Mouse (Mus musculus) embryonic facial prominence, embryonic 13.5 days (tissue): ENCODE data around the gene Iqcd. TPM values are rescaled to one million over a fixed set of nuclear protein-coding genes. Genes with fewer than 3 reads are reported as not detected.
A peak's percentile ranks its signal among the peaks of the same experiment; 100 is the strongest.

ENCODE experiments used
- ATAC-seq: fragments of 200-750 bp; cut with Nextera tagmentation; 2 replicates; pipeline ENCODE4 v1.8.0; 2017; ENCODE audit warnings: low read depth; ENCODE audit not compliant: insufficient number of reproducible peaks, insufficient read depth, low FRiP score, low TSS enrichment
- H3K27ac ChIP-seq: fragments of 300-500 bp; sonication (generic); 2 replicates; pipeline ENCODE4 v1.5.1; 2015; ENCODE audit warnings: moderate library complexity, mild to moderate bottlenecking, inconsistent platforms
- H3K27me3 ChIP-seq: fragments of 300-500 bp; sonication (generic); 2 replicates; pipeline ENCODE4 v1.6.1; 2015; ENCODE audit warnings: mild to moderate bottlenecking, inconsistent platforms
- H3K36me3 ChIP-seq: fragments of 300-500 bp; sonication (generic); 2 replicates; pipeline ENCODE4 v1.6.1; 2015; ENCODE audit warnings: mild to moderate bottlenecking, inconsistent platforms
- H3K4me1 ChIP-seq: fragments of 300-500 bp; sonication (generic); 2 replicates; pipeline ENCODE4 v1.6.1; 2015; ENCODE audit warnings: inconsistent platforms
- H3K4me2 ChIP-seq: fragments of 300-500 bp; sonication (generic); 2 replicates; pipeline ENCODE4 v1.6.1; 2015; ENCODE audit warnings: moderate library complexity, mild to moderate bottlenecking, inconsistent platforms
- H3K4me3 ChIP-seq: fragments of 300-500 bp; sonication (generic); 2 replicates; pipeline ENCODE4 v1.5.1; 2015; ENCODE audit warnings: mild to moderate bottlenecking, inconsistent platforms
- H3K9ac ChIP-seq: fragments of 300-500 bp; sonication (generic); 2 replicates; pipeline ENCODE4 v1.6.1; 2015; ENCODE audit warnings: mild to moderate bottlenecking, inconsistent platforms
- H3K9me3 ChIP-seq: fragments of 300-500 bp; sonication (generic); 2 replicates; pipeline ENCODE4 v1.6.1; 2016; ENCODE audit warnings: inconsistent platforms
- WGBS: fragments of 180-500 bp; shearing (Covaris S2); methylation state at CpG from one replicate; pipeline ENCODE4 v1.1.7; 2015; ENCODE audit warnings: mixed read lengths; 5-methylcytosine and 5-hydroxymethylcytosine counted together
- polyA plus RNA-seq: library from polyadenylated mRNA; unstranded; fragments of >200 nt; fragmentation: Nextera tagmentation; extraction: Ambion mirVana; gene quantifications from 2 replicates; pipeline ENCODE4 v1.2.1, GENCODE M21; 2015

The Iqcd gene
- polyA plus RNA-seq: 0.60 and 0.80 TPM in 2 replicates

- 0% methylated on average over 35 of the region's 35 CpGs for WGBS
- peak within 1 kb of the TSS; percentile 84 for H3K4me3 ChIP-seq
- no peaks in the 10 kb centered on the region for H3K9me3 ChIP-seq
- H3K36me3 ChIP-seq: peaks cover 12% of the 10 kb centered on the region
- H3K9ac ChIP-seq: peak within 1 kb of the TSS; percentile 88
- ATAC-seq: peak; percentile 92
- H3K27ac ChIP-seq: peak within 1 kb of the TSS; percentile 73
- peaks cover 33% of the 10 kb centered on the region for H3K4me1 ChIP-seq
- H3K27me3 ChIP-seq: no peaks in the 10 kb centered on the region
- peak within 1 kb of the TSS; percentile 98 for H3K4me2 ChIP-seq
These were observed at the start of gene Iqcd, which contains the start of gene Tpcn1 for GRCm38 (mm10) chr5:120588569-120589094. Gene Iqcd, plus strand, starts transcription at chr5:120589016. Gene Tpcn1, minus strand, starts transcription at chr5:120588673.

GRCm38 (mm10) chr5:120548236-120548850 is 40.5 kb upstream of the Iqcd start:
- Histone ChIP-seq H3K27me3 (no peaks in the 10 kb centered on the region), H3K4me3 (no peak overlapping the region), H3K27ac (no peak overlapping the region), H3K9ac (no peak overlapping the region), H3K4me1 (0 out of 2 replicates have a peak, but pooled peaks cover 5% of the 10 kb centered on the region), H3K36me3 (peaks cover 69% of the 10 kb centered on the region), H3K4me2 (no peak overlapping the region), H3K9me3 (no peaks in the 10 kb centered on the region)
- no peak for ATAC-seq
- 54% methylated on average over 11 of the region's 11 CpGs for WGBS

GRCm38 (mm10) chr5:120550137-120550536 is 38.7 kb upstream of the Iqcd start:
- no peaks in the 10 kb centered on the region for H3K27me3 ChIP-seq
- no peaks in the 10 kb centered on the region for H3K9me3 ChIP-seq
- no peak overlapping the region for H3K9ac ChIP-seq
- no peak overlapping the region for H3K4me2 ChIP-seq
- H3K36me3 ChIP-seq: peaks cover 69% of the 10 kb centered on the region
- H3K4me3 ChIP-seq: no peak overlapping the region
- 77% methylated on average over 5 of the region's 5 CpGs for WGBS
- no peak for ATAC-seq
- H3K27ac ChIP-seq: no peak overlapping the region
- 0 out of 2 replicates have a peak, but pooled peaks cover 5% of the 10 kb centered on the region for H3K4me1 ChIP-seq

GRCm38 (mm10) chr5:120550673-120551072 is 38.1 kb upstream of the Iqcd start:
- H3K4me1 ChIP-seq: 0 out of 2 replicates have a peak, but pooled peaks cover 5% of the 10 kb centered on the region
- peaks cover 75% of the 10 kb centered on the region for H3K36me3 ChIP-seq
- H3K27ac ChIP-seq: no peak overlapping the region
- H3K4me2 ChIP-seq: no peak overlapping the region
- no peak overlapping the region for H3K4me3 ChIP-seq
- WGBS: 91% methylated on average over 5 of the region's 5 CpGs
- H3K9ac ChIP-seq: no peak overlapping the region
- ATAC-seq: no peak
- H3K27me3 ChIP-seq: no peaks in the 10 kb centered on the region
- H3K9me3 ChIP-seq: no peaks in the 10 kb centered on the region

GRCm38 (mm10) chr5:120555871-120556270 is 32.9 kb upstream of the Iqcd start:
- H3K27ac ChIP-seq: no peak overlapping the region
- H3K4me2 ChIP-seq: no peak overlapping the region
- no peak for ATAC-seq
- H3K4me1 ChIP-seq: peaks cover 35% of the 10 kb centered on the region
- H3K27me3 ChIP-seq: no peaks in the 10 kb centered on the region
- H3K4me3 ChIP-seq: no peak overlapping the region
- 86% methylated on average over 24 of the region's 24 CpGs for WGBS
- peaks cover 56% of the 10 kb centered on the region for H3K36me3 ChIP-seq
- H3K9ac ChIP-seq: no peak overlapping the region
- H3K9me3 ChIP-seq: no peaks in the 10 kb centered on the region

GRCm38 (mm10) chr5:120558041-120558440 is 30.8 kb upstream of the Iqcd start:
- Histone ChIP-seq H3K9ac (peak overlapping the region; percentile 36; the same call in 1 of the 2 replicates), H3K4me2 (0 out of 2 replicates have a peak overlapping the region, but pooled peaks have one; percentile 22), H3K4me1 (peaks cover 45% of the 10 kb centered on the region), H3K27ac (0 out of 2 replicates have a peak overlapping the region, but pooled peaks have one; percentile 49), H3K9me3 (no peaks in the 10 kb centered on the region), H3K4me3 (no peak overlapping the region), H3K36me3 (peaks cover 36% of the 10 kb centered on the region), H3K27me3 (no peaks in the 10 kb centered on the region)
- ATAC-seq: no peak
- 60% methylated on average over 8 of the region's 8 CpGs for WGBS

GRCm38 (mm10) chr5:120558762-120559161 is 30.1 kb upstream of the Iqcd start:
- H3K4me2 ChIP-seq: peak overlapping the region; percentile 22

GRCm38 (mm10) chr5:120560129-120560615 is 28.6 kb upstream of the Iqcd start:
- H3K4me2 ChIP-seq: peak overlapping the region; percentile 33
- no peak overlapping the region; the same call in 1 of the 2 replicates for H3K9ac ChIP-seq
- H3K36me3 ChIP-seq: peaks cover 17% of the 10 kb centered on the region
- H3K9me3 ChIP-seq: no peaks in the 10 kb centered on the region
- 61% methylated on average over 9 of the region's 9 CpGs for WGBS
- peak overlapping the region; percentile 66 for H3K27ac ChIP-seq
- no peaks in the 10 kb centered on the region for H3K27me3 ChIP-seq
- peaks cover 63% of the 10 kb centered on the region for H3K4me1 ChIP-seq
- no peak; the same call in 1 of the 2 replicates for ATAC-seq
- H3K4me3 ChIP-seq: no peak overlapping the region

More at GRCm38 (mm10) chr5:120558762-120559161, 30.1 kb upstream of the Iqcd start:
- H3K4me1 ChIP-seq: peaks cover 52% of the 10 kb centered on the region
- peaks cover 29% of the 10 kb centered on the region for H3K36me3 ChIP-seq
- 39% methylated on average over 14 of the region's 14 CpGs for WGBS
- peak overlapping the region; percentile 49 for H3K27ac ChIP-seq
- no peak for ATAC-seq
- H3K9me3 ChIP-seq: no peaks in the 10 kb centered on the region
- H3K9ac ChIP-seq: peak overlapping the region; percentile 36
- H3K4me3 ChIP-seq: no peak overlapping the region
- no peaks in the 10 kb centered on the region for H3K27me3 ChIP-seq

- Histone ChIP-seq H3K9ac (peak overlapping the region; percentile 6; the same call in 1 of the 2 replicates), H3K36me3 (peaks cover 11% of the 10 kb centered on the region), H3K4me1 (peaks cover 69% of the 10 kb centered on the region), H3K9me3 (no peaks in the 10 kb centered on the region), H3K4me2 (peak overlapping the region; percentile 33), H3K27me3 (no peaks in the 10 kb centered on the region), H3K27ac (peak overlapping the region; percentile 66), H3K4me3 (no peak overlapping the region)
- no peak for ATAC-seq
- 19% methylated on average over 16 of the region's 16 CpGs for WGBS
These were observed 28.1 kb upstream of the Iqcd start for GRCm38 (mm10) chr5:120560616-120561311.

GRCm38 (mm10) chr5:120562956-120563913 is 25.6 kb upstream of the Iqcd start:
- Histone ChIP-seq H3K36me3 (no peaks in the 10 kb centered on the region), H3K9ac (0 out of 2 replicates have a peak overlapping the region, but pooled peaks have one; percentile 49), H3K4me2 (peak overlapping the region; percentile 31), H3K27ac (peak overlapping the region; percentile 90), H3K27me3 (no peaks in the 10 kb centered on the region), H3K4me3 (no peak overlapping the region), H3K4me1 (peaks cover 83% of the 10 kb centered on the region), H3K9me3 (no peaks in the 10 kb centered on the region)
- peak; percentile 48; the same call in 1 of the 2 replicates for ATAC-seq
- WGBS: 35% methylated on average over 28 of the region's 28 CpGs
